Mouse (Mus musculus): ENCODE measurements around the gene Ccdc28b.

GRCm38 (mm10) chr4:129633852-129634251 is 10.1 kb upstream of the Ccdc28b start:
- TF ChIP-seq CTCF (IDR thresholded peaks at IDR 0.05; ENCODE audit: low read depth) (no peak), EP300 (IDR thresholded peaks at IDR 0.05; ENCODE audit: low read depth) (no peak)

Measured in heart, postnatal 0 days (tissue).